Mouse (Mus musculus) right cerebral cortex, adult 2 months (tissue): ENCODE data around the gene Csmd2.
A peak's percentile ranks its signal among the peaks of the same experiment; 100 is the strongest.

Source experiments
- DNase-seq, 2 experiments: peaks; one replicate each; pipeline ENCODE4 v3.0.0; 2021 to 2022; ENCODE audit warnings: low spot score in 2 of 2

Gene Csmd2

GRCm38 (mm10) chr4:127987784-127988455 lies at the start of gene Csmd2:
TSS of gene Csmd2 (plus strand) at chr4:127987857.
- peak; percentile 75 to 76 for DNase-seq

DNA sequence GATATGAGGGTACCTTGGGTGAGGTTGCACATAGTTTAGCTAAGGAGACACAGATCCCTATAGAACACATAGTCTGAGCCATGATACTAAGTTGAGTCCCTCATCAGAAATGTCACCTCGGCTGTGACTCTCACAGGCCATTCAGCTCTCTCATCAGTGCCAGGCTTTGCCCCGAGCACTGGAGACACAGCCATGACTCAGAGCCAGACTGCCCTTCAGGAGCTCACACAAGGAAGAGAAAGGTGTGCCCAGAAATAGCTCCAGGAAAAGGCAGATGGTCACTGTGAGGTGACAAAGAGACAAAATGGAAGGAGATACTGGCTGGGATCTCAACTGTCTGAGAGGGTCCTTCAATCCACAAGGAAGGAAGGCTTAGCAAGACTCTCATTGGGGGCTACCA lies 40.0 kb upstream of the Csmd2 start:
- DNase-seq: no peak

- no peak for DNase-seq
Measured at GRCm38 (mm10) chr4:127953006-127953710, 34.5 kb upstream of the Csmd2 start.

- DNase-seq: no peak
Measured at GRCm38 (mm10) chr4:127969101-127969500, 18.6 kb upstream of the Csmd2 start.

DNA sequence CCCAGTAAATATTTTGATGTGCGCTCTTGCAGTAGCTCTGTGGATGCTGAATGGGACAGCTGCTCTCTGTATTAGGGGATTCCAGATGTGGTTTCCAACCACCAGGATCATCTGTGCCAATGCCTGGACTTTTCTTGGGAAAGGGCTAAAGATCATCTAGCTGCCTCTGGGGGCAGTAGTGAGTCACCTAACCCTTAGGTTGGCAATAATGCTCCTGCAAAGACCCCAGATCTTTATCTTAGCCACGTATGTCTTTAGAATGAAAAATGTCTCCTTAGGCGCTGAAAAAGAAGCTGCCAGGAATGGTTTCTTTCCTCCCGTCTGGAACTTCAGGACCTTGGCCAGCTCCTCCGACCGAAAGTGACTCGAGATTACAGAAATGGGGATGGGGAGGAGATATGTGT lies 17.6 kb upstream of the Csmd2 start:
- no peak for DNase-seq

- no peak for DNase-seq
Measured at GRCm38 (mm10) chr4:127970901-127971868, 16.5 kb upstream of the Csmd2 start, which contains the start of gene CK137956. TSS of gene CK137956 (minus strand) at chr4:127970951.

- no peak for DNase-seq
Measured at GRCm38 (mm10) chr4:127972976-127973375, 14.7 kb upstream of the Csmd2 start.

DNA sequence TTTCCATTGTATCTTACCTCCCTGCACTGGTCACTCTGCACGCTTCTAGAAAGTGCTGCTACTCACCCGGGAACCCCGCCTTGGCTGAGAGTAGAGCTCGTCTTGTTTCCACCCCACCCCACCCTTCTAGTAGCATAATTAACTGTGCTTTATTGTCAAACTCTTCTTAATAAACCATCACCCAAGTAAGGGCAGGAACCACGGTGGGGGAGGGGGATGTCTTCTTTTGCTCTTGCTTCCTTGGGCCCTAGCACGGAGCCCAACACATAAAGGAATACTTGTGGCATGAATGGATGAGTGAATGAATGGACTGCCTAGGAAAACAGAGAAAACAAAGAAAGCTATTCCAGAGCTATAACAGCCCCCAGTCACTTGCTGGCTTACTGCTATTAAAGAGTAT lies 6.5 kb upstream of the Csmd2 start:
- DNase-seq: no peak

DNA sequence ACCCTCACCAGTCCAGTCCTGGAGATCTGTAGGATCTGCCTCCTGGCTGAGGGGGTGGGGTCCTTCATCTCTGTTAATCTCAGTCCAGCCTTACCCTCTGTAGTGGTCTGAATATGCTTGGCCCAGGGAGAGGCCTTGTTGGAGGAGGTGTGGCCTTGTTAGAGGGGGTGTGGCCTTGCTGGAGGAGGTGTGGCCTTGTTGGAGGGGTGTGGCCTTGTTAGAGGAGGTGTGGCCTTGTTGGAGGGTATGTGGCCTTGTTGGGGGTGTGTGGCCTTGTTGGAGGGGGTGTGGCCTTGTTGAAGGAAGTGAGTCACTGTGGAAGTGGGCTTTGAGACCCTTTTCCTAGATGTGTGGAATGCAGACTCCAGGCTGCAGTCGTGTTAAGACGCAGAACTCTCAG lies 3.2 kb upstream of the Csmd2 start:
- no peak for DNase-seq

DNA sequence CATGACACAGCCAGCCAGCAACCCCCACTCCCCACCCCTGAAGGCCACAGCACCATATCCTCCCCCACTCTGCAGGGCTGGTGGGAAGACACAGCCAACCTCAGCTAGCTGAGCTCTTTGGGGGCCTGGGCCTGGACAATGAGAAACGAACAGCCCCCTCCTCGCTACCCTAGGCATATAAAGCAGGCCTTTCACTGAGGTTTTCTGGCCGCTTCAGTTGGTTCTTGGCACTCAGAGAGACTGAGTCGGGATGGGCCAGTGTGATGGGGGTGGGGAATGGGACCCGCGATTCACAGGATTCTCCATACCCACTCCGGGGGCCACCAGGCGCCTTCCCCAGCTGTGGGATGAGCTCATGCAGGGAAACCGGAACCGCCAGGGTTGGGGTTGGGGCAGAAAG lies 1.8 kb upstream of the Csmd2 start:
- peak in 1 of 2 experiments; percentile 24 for DNase-seq

DNA sequence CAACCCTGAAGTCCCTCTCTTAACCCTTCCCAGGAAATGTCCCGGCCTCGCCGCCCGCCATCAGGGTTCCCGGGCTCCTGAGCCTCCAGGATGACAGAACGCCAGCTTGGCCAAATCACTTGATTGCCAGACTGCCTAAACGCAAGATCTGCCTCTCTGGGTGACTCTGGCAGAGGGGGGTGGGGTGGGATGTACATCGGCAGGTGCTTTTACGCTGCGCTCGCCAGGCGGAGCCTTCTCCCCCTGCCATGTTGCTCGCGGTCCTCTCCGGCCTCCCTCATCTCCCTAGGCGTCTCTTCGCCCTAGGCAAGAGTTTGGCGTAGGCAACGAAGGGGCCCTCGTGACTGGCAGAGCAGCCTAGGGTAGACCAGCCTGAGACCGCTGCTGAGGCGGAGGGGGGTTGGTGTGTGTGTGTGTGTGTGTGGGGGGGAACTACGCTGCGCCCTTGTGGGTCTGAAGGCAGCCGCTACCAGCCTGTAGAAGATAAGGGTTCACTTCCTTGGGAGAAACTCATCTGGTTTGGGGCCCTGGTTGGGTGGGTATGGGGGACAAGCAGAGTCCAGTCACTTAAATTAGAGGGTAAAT lies 1.1 kb upstream of the Csmd2 start:
- peak; percentile 50 to 51 for DNase-seq

- DNase-seq: peak; percentile 50 to 55
Measured at GRCm38 (mm10) chr4:127987270-127987669, 387 bp upstream of the Csmd2 start.

DNA sequence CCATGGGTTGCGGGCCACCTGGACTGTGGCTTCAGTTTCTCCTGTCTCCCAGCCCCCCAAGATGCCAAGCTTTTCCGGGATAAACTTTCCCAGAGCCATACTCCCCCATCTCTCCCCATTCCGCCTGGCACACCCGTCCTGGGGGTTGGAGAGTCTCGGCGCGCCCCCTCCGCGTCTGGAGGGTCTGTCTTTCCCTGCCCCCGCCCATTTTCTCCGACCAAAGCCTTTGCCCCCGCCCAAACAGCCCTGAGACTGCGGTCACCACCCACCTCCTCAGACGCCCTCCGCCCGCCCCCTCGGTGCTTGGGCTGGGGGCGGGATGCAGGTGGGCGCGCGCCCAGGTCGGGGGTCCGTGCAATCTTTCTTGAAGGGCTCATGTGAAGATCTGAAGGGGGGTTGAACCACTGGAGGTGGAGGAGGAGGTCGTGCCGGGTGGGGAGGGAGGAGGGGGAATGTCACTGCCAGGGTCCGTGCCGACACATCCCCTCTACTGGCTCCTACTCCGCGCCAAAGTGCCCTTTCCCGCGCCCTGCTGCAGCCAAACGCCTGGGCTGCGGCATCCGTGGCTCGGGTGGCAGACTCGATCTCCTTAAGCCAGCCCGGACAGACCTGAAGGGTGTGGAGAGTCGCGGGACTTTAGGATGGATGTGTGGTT lies 996 bp downstream of the Csmd2 start:
- peak in 1 of 2 experiments; percentile 15 for DNase-seq

DNA sequence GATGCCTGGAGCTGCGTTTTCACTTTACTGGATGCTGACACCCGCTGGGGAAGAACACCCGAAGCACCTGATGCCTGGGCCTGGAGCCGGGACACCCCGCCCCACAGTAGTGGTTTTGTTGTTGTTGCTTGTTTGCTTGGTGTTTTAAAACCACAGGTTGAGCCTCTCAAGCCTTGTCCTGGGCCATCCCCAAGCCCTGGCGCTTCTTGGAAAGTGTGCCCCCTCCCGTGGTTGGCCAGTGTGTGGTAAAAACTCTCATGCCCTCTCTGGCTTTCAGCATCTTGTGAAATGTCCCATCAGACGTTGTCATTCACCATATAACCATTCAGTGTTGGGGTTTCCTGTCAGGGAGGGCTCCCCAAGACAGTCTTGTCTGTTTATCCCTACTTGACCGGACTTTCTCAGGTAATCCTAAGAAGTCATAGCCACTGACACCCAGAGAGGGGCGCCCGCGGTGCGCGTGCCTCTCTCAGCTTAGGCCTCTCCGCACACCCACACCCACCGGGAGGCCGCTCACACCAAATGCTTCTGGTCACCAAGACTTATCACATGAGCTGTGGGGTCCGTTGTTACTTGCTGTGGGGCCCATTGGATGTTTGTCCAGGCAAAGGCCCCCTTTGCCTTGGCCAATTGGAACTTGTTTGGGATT lies 1.8 kb downstream of the Csmd2 start:
- peak; percentile 73 to 80 for DNase-seq

GRCm38 (mm10) chr4:127999281-127999680 lies 11.6 kb downstream of the Csmd2 start:
- no peak for DNase-seq

DNA sequence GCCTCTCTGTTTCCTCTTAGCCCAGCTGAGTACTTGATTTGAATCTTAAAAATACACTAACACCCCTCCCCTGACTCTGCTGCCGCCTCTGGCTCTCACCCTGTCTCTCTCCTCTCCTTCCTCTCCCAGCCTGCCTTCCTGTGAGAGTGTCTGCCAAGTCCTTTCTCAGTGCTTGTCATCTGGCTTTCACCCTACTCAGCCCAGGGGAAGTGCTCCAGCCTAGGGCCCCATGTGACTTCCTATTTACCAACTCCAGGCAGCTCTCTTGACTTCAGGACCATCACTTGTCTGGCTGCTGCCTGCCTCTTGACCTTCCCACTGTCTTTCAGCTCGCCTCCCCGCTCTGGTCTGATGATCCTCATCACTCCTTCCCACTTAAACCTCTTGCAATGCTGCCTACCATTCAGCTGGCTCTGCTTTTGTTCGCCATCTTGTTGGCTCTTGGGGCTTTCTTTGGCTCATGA lies 15.0 kb downstream of the Csmd2 start:
- peak; percentile 31 to 34 for DNase-seq

- DNase-seq: no peak
Measured at GRCm38 (mm10) chr4:128004797-128005452, 17.3 kb downstream of the Csmd2 start.

DNA sequence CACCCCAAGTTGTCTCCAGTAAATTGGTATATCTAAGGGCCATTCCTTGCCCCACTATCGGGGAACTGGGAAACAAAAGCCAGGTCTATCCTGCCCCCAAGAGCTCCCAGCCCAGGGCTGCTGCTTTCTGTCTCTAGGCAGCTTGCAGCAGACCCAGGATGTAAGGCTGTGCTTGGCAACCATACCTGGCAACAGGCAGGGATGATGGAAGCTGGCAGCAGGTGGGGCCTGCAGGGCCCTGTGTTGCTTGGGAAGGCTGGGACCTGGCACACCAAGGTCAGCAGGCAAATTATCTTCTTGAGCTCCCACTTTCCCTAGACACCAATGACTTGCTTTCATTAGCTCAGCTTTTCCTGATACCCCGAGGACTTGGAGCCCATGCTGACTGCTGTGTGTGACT lies 31.8 kb downstream of the Csmd2 start:
- no peak for DNase-seq

- no peak for DNase-seq
Measured at GRCm38 (mm10) chr4:128028294-128028693, 40.6 kb downstream of the Csmd2 start.

GRCm38 (mm10) chr4:128041901-128042300 lies 54.2 kb downstream of the Csmd2 start:
- DNase-seq: no peak
